Mouse (Mus musculus) heart, postnatal 36 days (tissue): Measurements from ENCODE around the gene Trip6. TPM values are rescaled to one million over a fixed set of nuclear protein-coding genes. Genes with fewer than 3 reads are reported as not detected.
"Not testable (repeated sequence)": the region's sequence is repeated elsewhere in the genome, so short reads cannot be mapped to it uniquely, and the experiment has no call there.

Source experiments
- DNase-seq, 2 experiments: peaks; one replicate each; pipeline ENCODE4 v3.0.0; 2021 to 2022
- intact Hi-C: fragments of 180-260 bp; cut with DNase I; formaldehyde crosslinking; loops from one replicate; pipeline ENCODE4 v1.15.1; 2025
- microRNA-seq, 2 experiments: library from miRNA; unstranded; fragments of <30 nt; microRNA quantifications; one replicate each; pipeline ENCODE4 v1.2.0; 2021; ENCODE audit warnings: borderline number of aligned reads in 2 of 2
- total RNA-seq, 2 experiments: library from RNA; stranded (reverse); gene quantifications; 2 replicates each; pipeline ENCODE4 v1.2.3; 2021

Trip6 gene
- total RNA-seq, 2 experiments from 2014 or later = 11.1 to 14.3 TPM

- peak; percentile 92 to 94 for DNase-seq
- intact Hi-C loops = loop anchor here (1.0 to 5.0 kb wide), 3 partner anchors 127 to 254 kb away; no protein-coding TSS in a partner anchor
Observed at GRCm38 (mm10) chr5:137286655-137287031, 27.6 kb downstream of the Trip6 start.

GRCm38 (mm10) chr5:137285986-137286385 lies 28.2 kb downstream of the Trip6 start:
- no peak for DNase-seq
- intact Hi-C loops = loop anchor here (1.0 to 5.0 kb wide), 3 partner anchors 127 to 254 kb away; no protein-coding TSS in a partner anchor

GRCm38 (mm10) chr5:137285045-137285444 lies 29.2 kb downstream of the Trip6 start:
- intact Hi-C loops = loop anchor here (5.0 kb wide), 1 partner anchor 253 kb away; no protein-coding TSS in a partner anchor
- peak in 1 of 2 experiments; percentile 64 for DNase-seq

GRCm38 (mm10) chr5:137284411-137284810 lies 29.8 kb downstream of the Trip6 start:
- DNase-seq, intact Hi-C loops: not testable (repeated sequence)

GRCm38 (mm10) chr5:137277360-137278342 lies 36.6 kb downstream of the Trip6 start:
- no peak for DNase-seq
- intact Hi-C loops = no loop called here

- intact Hi-C loops = no loop called here
- DNase-seq = peak in 1 of 2 experiments; percentile 37
Observed at GRCm38 (mm10) chr5:137268131-137268910, 45.9 kb downstream of the Trip6 start.

- DNase-seq = no peak
- intact Hi-C loops = no loop called here
Observed at GRCm38 (mm10) chr5:137264787-137265186, 49.4 kb downstream of the Trip6 start.

GRCm38 (mm10) chr5:137263897-137264720 lies 50.1 kb downstream of the Trip6 start:
- intact Hi-C loops = no loop called here
- no peak for DNase-seq

Small RNAs within 50 kb of the gene (microRNA-seq; reads per million reads assigned to microRNA genes)
- gene Mir7036 (0 to 2.0 reads per million in 2 experiments), gene Mir8116 (0 reads per million in 2 experiments)

Other genes starting within 250 kb of the Trip6 start
- gene Serpine1, start 242.1 kb downstream of the Trip6 start, total RNA-seq = 10 to 100 TPM; 28.1 to 42.8 TPM
- 10 to 100 TPM; 19.9 to 23.0 TPM for gene Trim56, start 198.2 kb downstream of the Trip6 start, total RNA-seq
- gene Muc3, start 165.1 kb downstream of the Trip6 start, total RNA-seq = not detected
- under 1 TPM in 1 of 2 experiments, not detected in 1; 0.36 TPM for gene Muc3a, start 102.0 kb downstream of the Trip6 start, total RNA-seq
- 1 to 10 TPM; 2.9 to 3.1 TPM for gene Ache, start 26.9 kb downstream of the Trip6 start, total RNA-seq
- gene Ufsp1, start 19.8 kb downstream of the Trip6 start, total RNA-seq = 1 to 10 TPM; 8.5 to 9.0 TPM
- 10 to 100 TPM; 58.3 to 62.6 TPM for gene Srrt, start 6.7 kb downstream of the Trip6 start, total RNA-seq
- 1 to 10 TPM; 2.0 to 3.6 TPM for gene Slc12a9, start 19.2 kb upstream of the Trip6 start, total RNA-seq
- gene Ephb4, start 35.7 kb upstream of the Trip6 start, total RNA-seq = 10 to 100 TPM; 55.6 to 64.8 TPM
- gene Zan, start 162.7 kb upstream of the Trip6 start, total RNA-seq = not detected
- gene Pop7, start 188.1 kb upstream of the Trip6 start, total RNA-seq = 10 to 100 TPM; 13.1 to 14.1 TPM
- gene Gigyf1, start 204.1 kb upstream of the Trip6 start, total RNA-seq = 10 to 100 TPM; 29.5 to 35.4 TPM
- gene Epo, start 218.8 kb upstream of the Trip6 start, total RNA-seq = not detected
- gene Gnb2, start 219.1 kb upstream of the Trip6 start, total RNA-seq = 100 to 1,000 TPM; 245 to 248 TPM
- not detected for gene Actl6b, start 239.1 kb upstream of the Trip6 start, total RNA-seq